Mouse (Mus musculus) kidney, adult 2 months (tissue): ENCODE data around the gene Tdo2. TPM values are rescaled to one million over a fixed set of nuclear protein-coding genes. Genes with fewer than 3 reads are reported as not detected.

ENCODE experiments used
- DNase-seq: peaks from one replicate; pipeline ENCODE4 v3.0.0; 2021
- H3K27ac ChIP-seq: fragments of 200-500 bp; 2 replicates; pipeline ENCODE4 v1.5.1; 2012; ENCODE audit warnings: low read depth, low read length, control low read depth, inconsistent platforms; ENCODE audit not compliant: insufficient read depth
- H3K27me3 ChIP-seq: fragments of 200-500 bp; replicated peaks from 2 replicates; pipeline ENCODE4 v1.6.1; 2012; ENCODE audit warnings: mild to moderate bottlenecking, moderate library complexity, low read length, inconsistent platforms; ENCODE audit not compliant: control insufficient read depth, insufficient read depth
- H3K36me3 ChIP-seq: fragments of 200-500 bp; 2 replicates; pipeline ENCODE4 v1.6.1; 2012; ENCODE audit warnings: mild to moderate bottlenecking, moderate library complexity, low read length, inconsistent platforms; ENCODE audit not compliant: control insufficient read depth, insufficient read depth
- H3K4me1 ChIP-seq: fragments of 200-500 bp; 2 replicates; pipeline ENCODE4 v1.6.1; 2011; ENCODE audit warnings: low read length; ENCODE audit not compliant: control insufficient read depth, insufficient read depth
- H3K4me3 ChIP-seq: fragments of 200-500 bp; 2 replicates; pipeline ENCODE4 v1.5.1; 2011; ENCODE audit warnings: mild to moderate bottlenecking, low read depth, low read length, control low read depth; ENCODE audit not compliant: insufficient read depth
- CTCF ChIP-seq: fragments of 200-500 bp; conservative IDR thresholded peaks from 2 replicates; pipeline ENCODE4 v1.5.1; 2011; ENCODE audit warnings: low read depth, mild to moderate bottlenecking, control low read depth, low read length, moderate library complexity, mixed read lengths; ENCODE audit not compliant: insufficient read depth, insufficient read length
- POLR2A ChIP-seq: fragments of 200-500 bp; IDR thresholded peaks from one replicate; pipeline ENCODE4 v1.6.1; 2011; ENCODE audit warnings: low read depth, low read length, control low read depth
- WGBS: fragments of 180-500 bp; shearing (Covaris S2); methylation state at CpG from one replicate; pipeline ENCODE4 v1.1.7; 2018; 5-methylcytosine and 5-hydroxymethylcytosine counted together
- polyA plus RNA-seq: library from polyadenylated mRNA; depleted of rRNA; stranded (reverse); fragments of >200 nt; gene quantifications from 2 replicates; pipeline ENCODE4 v1.2.3, GENCODE M21; 2012

Tdo2 gene
- polyA plus RNA-seq, 1 experiment, result not detected

GRCm38 (mm10) chr3:81944851-81945393, 31.1 kb downstream of the Tdo2 start:
- no peaks in the 10 kb centered on the region for H3K27me3 ChIP-seq
- TF ChIP-seq CTCF, result no peak
- TF ChIP-seq POLR2A, result no peak
- no peaks in the 10 kb centered on the region for H3K4me1 ChIP-seq
- no peak overlapping the region for H3K4me3 ChIP-seq
- 92% methylated on average over 7 of the region's 7 CpGs for WGBS
- no peak for DNase-seq
- H3K27ac ChIP-seq, result no peak overlapping the region
- H3K36me3 ChIP-seq, result peaks cover 3% of the 10 kb centered on the region; the same call in 1 of the 2 replicates

DNA sequence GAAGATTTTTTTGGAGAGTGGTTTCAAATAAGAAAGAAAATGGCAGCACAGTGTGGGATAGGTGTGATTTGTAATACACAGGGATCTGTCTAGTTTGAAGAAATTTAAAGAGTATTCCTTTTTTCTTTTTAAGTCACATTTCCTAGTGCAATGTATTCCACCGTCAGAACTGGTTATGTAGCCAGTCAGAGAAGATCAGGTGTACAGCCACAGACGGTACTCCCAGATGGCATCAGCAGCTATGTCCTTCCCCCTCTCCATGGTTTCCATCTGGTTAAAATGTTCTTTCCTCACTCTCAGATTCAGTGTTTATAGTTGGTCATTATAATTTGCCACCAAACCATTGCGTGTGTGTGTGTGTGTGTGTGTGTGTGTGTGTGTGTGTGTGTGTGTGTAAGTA, 32.9 kb downstream of the Tdo2 start:
- Histone ChIP-seq H3K36me3 (peaks cover 3% of the 10 kb centered on the region; the same call in 1 of the 2 replicates), H3K27ac (no peak overlapping the region), H3K27me3 (no peaks in the 10 kb centered on the region), H3K4me1 (no peaks in the 10 kb centered on the region), H3K4me3 (no peak overlapping the region)
- TF ChIP-seq CTCF (no peak), POLR2A (no peak)
- DNase-seq, result no peak
- 93% methylated on average over 3 of the region's 3 CpGs for whole genome bisulfite sequencing

DNA sequence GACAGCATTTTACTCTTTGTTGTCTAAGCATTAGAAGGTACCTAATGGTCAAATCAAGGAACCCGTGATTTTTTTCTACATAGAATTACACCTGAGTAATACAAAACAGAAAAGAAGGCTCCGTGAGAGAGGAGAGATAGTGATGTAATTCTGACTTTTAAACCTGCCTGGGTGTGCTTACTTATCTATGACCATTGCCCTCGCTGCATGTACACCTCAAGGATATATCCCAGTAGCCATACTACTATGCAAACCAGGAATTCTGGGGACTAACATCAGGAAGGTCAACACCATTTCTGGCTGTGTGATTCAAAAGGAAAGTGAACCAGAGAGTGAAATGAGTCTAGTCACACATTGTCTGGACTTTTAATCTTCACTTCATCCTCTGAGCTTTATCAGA, 33.7 kb downstream of the Tdo2 start:
- DNase-seq, result no peak
- H3K27ac ChIP-seq, result no peak overlapping the region
- H3K4me3 ChIP-seq, result no peak overlapping the region
- H3K27me3 ChIP-seq, result no peaks in the 10 kb centered on the region
- 93% methylated on average over 3 of the region's 3 CpGs for WGBS
- H3K4me1 ChIP-seq, result no peaks in the 10 kb centered on the region
- TF ChIP-seq POLR2A, result no peak
- TF ChIP-seq CTCF, result no peak
- peaks cover 3% of the 10 kb centered on the region; the same call in 1 of the 2 replicates for H3K36me3 ChIP-seq

GRCm38 (mm10) chr3:81938924-81939323, 37.1 kb downstream of the Tdo2 start:
- Histone ChIP-seq H3K4me3 (no peak overlapping the region), H3K4me1 (peaks cover under 1% of the 10 kb centered on the region; the same call in 1 of the 2 replicates), H3K27ac (no peak overlapping the region), H3K27me3 (no peaks in the 10 kb centered on the region), H3K36me3 (peaks cover 2% of the 10 kb centered on the region; the same call in 1 of the 2 replicates)
- 65% methylated on average over 3 of the region's 3 CpGs for WGBS
- DNase-seq, result no peak
- TF ChIP-seq POLR2A, result no peak
- no peak for TF ChIP-seq CTCF

DNA sequence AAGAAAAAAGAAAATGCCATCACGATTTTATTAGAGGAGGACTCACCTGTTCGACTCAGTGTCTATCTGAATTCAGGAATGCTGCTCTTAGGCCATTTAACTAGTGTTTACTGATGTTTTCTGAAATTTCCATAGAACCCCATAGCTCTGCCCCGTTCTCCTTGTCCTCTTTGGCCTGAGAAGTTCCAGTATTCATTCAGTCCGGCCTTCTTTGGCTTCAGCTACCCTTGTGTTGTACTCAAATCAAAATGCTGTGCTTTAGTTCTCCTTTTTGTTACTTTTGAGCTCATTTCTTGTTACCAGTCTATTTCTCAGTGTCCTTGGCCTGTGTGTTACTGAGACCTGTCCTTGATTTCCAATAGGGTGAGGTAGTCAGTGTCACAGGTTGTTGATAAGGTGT, 42.7 kb downstream of the Tdo2 start:
- Histone ChIP-seq H3K27ac (peak overlapping the region; percentile 9; the same call in 1 of the 2 replicates), H3K4me1 (peaks cover 9% of the 10 kb centered on the region; the same call in 1 of the 2 replicates), H3K27me3 (no peaks in the 10 kb centered on the region), H3K36me3 (no peaks in the 10 kb centered on the region), H3K4me3 (no peak overlapping the region)
- WGBS, result 66% methylated on average over 4 of the region's 4 CpGs
- no peak for DNase-seq
- TF ChIP-seq POLR2A, result no peak
- no peak for TF ChIP-seq CTCF

DNA sequence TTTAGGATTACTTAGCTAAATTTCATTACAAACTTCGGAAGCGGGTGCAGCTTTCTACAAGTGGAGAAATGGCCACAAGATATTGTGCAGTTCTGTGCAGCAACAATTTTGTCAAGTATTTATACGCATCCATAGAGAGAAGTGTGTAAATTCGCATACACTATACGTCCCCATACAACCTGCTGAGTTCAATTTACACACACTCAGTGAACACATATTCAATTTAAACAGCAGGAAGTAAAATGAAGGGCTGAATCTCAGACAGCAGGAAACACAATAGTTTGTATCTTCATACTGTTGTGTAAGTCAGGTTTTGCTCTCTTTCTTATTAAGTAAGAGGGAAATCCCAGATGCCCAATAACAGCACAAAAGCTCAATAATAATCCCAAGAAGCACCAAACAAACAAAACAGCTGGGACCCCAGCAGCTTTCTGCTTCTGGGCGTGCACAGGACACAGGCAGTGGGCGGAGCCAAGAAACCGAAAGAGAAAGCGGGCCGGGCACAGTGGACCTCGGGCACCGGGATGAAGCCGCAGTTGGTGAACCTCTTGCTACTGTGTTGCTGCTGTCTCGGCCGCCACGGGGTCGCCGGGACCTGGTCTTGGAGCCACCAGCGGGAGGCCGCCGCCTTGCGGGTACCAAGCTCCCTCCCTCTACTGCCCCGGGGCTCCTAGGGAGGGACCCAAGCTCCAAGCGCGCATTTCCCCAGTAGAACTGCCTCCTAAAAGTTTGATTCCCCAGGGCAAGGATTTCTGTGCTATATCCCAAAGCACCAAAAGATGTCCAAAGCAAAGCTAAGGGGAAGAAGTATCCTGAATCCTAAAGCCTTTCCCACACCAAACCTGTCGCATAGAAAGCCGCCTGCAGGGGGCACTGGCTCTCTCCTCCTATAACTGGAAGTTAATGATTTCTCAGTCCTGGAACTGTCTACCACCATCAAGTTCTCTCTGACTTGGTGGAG, 43.6 kb downstream of the Tdo2 start, which contains the start of gene Ctso:
Ctso (plus strand) TSS at position 461 of the 961 bp plus-strand sequence.
- peak; percentile 69 for TF ChIP-seq CTCF
- peak; percentile 21 for TF ChIP-seq POLR2A
- WGBS, result 12% methylated on average over 27 of the region's 27 CpGs
- Histone ChIP-seq H3K4me3 (peak within 1 kb of the TSS; percentile 72), H3K4me1 (peaks cover 9% of the 10 kb centered on the region; the same call in 1 of the 2 replicates), H3K27me3 (no peaks in the 10 kb centered on the region), H3K27ac (peak within 1 kb of the TSS; percentile 93), H3K36me3 (no peaks in the 10 kb centered on the region)
- DNase-seq, result peak; percentile 93

- peaks cover 9% of the 10 kb centered on the region; the same call in 1 of the 2 replicates for H3K4me1 ChIP-seq
- TF ChIP-seq CTCF (no peak), POLR2A (no peak)
- no peaks in the 10 kb centered on the region for H3K27me3 ChIP-seq
- H3K27ac ChIP-seq, result no peak overlapping the region
- no peak overlapping the region for H3K4me3 ChIP-seq
- no peak for DNase-seq
- 52% methylated on average over 3 of the region's 3 CpGs for WGBS
- H3K36me3 ChIP-seq, result no peaks in the 10 kb centered on the region
Measured at GRCm38 (mm10) chr3:81931695-81932094, 44.3 kb downstream of the Tdo2 start.
